Mouse (Mus musculus) heart, adult 18-20 months (tissue): ENCODE results near the gene Pde9a. TPM values are rescaled to one million over a fixed set of nuclear protein-coding genes. Genes with fewer than 3 reads are reported as not detected.

ENCODE experiments used
- DNase-seq, 2 experiments: peaks; one replicate each; pipeline ENCODE4 v3.0.0; 2021 to 2022; ENCODE audit warnings: mixed read lengths in 1 of 2
- total RNA-seq, 2 experiments: library from RNA; stranded (reverse); gene quantifications; 2 replicates each; pipeline ENCODE4 v1.2.3; 2021

Gene Pde9a
- total RNA-seq, 2 experiments from 2014 or later: 3.4 to 3.8 TPM

DNA sequence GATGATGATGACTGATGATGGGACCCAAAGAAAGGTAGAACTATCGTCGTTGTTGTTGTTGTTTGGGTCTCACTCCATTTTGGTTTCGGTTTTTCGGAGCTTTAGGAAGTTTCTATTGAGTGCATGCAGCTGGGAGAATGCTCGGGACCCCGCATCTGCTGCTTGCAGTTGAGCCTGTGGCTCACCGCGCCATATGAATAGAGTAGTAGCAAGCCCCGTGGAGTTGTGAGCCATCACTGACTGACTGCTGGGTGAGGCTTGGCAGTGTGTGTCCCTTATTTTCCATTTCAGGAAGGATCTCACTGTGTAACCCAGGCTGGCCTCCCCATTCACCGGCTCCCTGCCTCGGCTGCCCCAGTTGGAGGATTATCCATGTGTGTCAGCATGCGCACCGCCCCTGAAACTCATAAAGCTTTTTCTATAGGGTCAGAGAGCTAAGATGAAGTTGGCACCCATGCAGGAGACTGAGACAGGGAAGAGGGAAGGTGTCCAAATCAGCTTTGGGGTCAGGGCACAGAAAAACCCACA, 47.5 kb downstream of the Pde9a start:
- no peak for DNase-seq

DNA sequence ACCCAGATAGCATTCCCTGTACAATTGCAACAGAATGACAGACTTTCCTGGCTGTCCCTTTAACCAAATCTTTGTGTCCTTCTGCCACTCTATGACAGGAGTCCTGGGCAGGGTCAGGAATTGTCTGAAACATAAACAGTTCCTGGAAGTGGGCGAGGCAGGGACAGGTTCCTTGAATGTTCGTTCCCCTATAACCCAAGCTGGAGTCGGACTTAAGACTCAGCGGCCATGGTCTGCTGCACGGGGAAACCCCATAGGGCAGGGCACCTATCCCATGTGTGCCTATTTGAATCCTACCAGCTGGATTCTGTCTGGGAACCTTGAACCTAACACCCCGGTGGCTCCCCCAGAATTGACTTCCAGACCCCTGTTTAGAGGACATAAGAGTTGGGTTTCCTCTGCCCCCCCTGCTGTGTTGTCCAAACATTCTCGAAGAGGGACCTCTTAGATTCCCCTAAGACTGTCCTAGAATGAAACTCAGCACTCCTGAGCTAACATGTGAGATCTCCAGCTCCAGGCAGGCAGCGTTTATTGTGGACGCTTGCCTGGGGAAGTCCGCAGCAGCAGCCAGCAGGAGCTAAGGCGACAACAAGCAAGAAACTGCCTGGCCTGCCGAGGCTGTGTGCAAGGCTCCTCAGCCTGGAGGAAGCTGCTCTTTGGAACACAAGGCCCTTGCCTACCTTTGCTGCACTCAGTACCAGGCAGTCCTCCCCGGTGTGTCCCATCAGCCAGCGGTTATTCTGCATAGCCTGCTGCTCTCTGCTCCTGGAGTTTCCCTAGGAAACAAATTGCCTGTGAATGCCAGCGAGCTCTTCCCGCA, 48.2 kb downstream of the Pde9a start:
- DNase-seq: peak; percentile 48 to 49

DNA sequence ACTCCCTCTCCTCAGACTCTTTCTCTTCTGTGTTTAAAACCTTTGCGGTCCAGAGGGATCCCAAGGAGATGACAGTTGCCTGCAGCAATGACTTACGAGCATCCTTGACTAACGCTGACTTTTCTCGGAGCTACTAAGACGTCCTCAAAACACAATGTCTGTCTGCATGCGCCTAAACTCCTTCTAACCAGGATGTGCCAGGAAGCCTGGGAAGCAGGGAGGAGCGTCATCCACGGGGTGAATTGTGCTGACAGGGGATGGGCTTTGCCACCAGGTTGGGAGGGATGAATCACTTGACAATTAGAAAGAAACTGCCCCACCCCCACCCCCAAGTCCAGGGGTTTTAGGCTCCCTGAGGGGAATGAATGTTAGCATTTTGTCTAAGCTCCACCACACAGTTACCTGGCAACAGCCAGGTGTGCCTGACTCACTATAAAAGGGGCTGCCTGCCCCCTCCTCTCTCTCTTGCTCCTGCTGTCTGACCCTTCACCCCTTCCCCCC, 48.9 kb downstream of the Pde9a start:
- DNase-seq: no peak

DNA sequence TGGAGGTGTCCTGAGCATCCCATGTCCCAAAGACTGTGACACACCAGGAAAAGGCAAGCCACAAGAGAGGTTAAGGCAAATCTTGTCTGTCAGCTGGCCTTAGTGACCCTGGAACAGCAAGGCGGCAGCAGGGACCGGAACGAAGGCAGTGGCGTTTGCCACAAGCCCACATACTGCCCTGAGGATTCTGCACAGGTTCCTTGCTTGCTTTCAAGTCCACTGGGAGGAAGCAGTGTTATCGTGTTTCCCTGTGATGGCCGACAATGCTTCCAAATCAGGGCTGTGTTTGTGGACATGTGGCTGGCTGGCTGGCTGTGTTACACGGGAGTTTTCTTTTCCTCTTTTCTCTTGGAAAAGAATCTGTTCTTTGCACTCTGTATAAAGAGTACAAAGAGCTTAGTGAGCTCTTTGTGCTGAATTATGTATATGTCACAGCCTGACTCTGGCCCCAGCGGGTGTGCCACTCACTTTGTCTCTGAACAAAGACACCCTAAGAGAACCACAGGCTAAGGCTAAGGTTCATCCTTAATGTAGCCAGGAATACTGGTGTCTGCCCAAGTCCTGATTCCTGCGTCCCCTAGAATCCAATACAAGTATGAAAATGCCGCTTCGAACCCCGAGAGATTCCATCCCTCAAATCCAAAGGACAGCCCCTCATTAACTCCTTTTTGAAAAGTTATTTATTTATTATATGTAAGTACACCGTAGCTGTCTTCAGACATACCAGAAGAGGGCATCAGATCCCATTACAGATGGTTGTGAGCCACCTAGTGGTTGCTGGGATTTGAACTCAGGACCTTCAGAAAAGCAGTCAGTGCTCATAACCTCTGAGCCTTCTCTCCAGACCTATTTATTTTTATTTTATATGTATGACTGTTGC, 50.2 kb downstream of the Pde9a start:
- no peak for DNase-seq

DNA sequence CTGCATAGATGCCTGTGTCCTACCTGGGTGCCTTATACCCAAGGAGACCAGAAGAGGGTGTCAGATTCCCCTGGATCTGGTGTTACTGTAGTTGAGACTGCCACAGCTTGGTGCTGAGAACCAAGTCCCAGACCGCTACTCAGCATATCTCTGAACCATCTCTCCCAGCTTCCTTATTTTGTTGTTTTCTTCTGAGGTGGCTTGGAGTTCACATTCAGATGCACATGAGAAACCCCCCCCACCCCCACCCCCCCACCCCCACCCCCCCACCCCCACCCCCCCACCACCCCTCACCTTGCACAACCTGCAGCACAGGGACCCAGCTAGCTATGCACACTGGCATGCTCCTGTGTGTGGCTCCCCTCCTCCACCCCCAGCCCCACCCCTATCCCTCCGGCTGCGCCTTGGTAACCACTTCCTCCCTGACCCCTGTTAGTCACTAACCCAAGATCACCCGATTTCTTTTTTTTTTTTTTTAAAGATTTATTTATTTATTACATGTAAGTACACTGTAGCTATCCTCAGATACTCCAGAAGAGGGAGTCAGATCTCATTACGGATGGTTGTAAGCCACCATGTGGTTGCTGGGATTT, 50.9 kb downstream of the Pde9a start:
- DNase-seq: no peak

DNA sequence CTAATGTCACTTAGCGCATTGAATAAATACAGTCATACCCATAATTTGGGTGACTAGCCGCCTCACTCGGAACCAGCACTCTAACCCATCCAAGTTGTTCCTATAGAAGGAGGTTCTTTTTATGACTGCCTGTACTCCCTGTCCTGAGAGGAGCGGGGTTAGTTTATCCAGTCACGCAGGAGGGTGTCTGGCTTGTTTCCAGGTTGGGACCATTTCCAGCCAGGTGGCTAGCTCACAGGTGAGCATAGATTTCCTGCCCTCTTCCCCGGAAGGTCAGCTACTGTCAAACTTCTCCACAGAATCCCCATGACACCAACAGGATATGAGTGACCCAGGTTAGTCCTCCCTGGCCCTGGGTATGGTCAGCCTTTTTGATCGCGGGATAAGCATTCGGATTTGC, 51.5 kb downstream of the Pde9a start:
- DNase-seq: no peak

DNA sequence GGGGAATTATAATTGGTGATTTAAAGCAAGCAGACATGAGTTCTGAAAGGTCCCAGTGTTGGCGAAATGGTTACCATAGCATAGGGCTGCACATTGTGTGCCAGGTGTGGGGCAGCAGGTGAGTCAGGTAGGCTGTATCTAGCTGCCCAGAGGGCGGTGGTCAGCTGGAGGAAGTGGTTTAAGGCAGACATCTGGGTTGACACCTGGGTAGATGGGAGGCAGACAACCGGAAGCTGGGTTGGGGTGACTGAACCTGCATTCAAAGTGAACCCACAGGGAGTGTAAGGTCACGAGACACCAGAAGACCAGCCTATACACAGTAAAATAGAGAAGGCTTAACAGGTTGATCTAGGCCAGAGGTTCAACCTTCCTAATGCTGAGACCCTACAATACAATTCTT, 54.0 kb downstream of the Pde9a start:
- no peak for DNase-seq

DNA sequence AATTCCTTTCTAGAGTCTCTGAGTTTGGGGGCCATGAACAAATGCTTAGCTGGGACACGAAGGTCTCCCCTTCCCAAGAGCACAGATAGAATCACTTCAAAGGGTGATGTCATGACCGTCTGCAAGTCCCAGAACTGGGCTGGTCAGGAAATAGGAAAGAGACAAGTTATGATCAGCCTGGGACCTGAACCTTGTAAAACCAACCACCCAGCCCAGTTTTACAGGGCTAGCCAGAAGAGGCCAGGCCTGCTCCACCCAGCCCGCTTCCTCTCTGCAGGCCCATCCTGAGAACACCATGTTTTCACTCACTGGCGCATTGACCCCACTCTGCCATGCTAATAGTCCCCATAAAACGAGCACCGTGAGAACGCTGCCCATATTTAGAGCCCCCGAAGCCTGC, 56.5 kb downstream of the Pde9a start:
- DNase-seq: peak in 1 of 2 experiments; percentile 60

DNA sequence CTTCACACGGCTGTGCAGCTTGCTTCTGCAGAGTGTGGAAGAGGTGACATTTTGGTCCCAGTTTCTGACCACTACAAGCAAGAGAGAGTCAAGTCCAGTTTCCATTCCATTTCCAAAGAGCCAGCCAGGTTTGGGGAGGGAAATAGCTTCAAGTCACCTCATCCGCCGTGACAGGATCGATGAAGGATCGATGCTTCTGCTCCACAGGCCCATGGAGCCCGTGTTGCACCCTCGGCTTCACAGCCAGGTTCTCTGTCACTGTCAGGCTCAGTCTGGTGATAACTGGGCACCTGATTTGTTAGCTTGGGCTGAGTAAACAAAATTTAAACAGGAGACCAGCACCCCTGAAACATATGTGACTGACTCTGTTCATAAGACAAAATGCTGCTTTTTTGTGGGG, 58.2 kb downstream of the Pde9a start:
- no peak for DNase-seq

DNA sequence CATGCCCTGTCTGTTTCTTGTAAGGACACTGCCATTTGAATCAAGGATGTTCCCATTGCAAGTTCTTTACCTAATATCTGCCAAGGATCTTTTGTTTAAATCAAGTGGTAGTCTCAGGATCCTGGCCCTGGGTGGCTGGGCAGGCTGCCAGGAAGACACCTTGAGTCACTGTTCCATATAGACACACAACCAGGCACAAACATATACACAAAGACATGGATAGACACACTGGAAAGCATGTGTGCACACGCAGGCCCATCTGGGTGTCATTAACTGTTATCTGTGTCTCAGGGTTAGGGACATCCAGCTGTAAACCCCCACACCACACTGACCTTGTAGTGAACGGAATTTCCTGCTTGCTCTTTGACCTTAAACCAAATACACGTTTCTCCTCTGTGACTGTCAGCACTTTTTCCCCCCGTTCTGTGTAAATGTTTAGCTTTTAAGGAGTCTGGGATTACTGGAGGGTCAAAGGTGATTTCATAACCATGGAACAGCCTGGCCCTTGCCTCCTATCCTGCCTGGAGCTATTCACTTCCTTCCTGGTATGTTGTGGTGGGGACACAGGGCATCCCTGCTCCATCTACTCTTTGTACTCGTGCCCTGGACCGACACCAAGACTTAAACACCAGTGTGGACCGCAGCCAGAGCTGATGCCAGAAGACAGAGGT, 59.2 kb downstream of the Pde9a start:
- no peak for DNase-seq

DNA sequence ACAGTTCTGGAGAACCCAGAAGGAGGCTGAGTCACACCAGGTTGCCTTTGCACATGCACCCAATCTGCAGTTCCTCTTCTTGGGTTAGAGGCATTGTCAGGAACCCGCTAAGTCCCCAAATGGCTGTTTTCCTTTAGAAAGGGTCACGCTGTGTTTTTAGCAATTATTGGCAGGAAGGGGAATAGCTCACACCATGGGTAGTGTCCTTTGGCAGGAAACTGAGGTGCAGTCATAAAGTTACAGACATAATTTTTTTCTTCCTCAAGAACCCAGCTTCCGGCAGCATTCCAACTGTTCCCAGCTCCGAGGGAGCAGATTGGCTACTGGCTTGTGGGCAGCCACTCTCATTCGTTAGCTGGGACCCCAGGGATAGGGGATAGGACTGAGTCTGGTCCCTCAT, 61.8 kb downstream of the Pde9a start:
- DNase-seq: no peak

DNA sequence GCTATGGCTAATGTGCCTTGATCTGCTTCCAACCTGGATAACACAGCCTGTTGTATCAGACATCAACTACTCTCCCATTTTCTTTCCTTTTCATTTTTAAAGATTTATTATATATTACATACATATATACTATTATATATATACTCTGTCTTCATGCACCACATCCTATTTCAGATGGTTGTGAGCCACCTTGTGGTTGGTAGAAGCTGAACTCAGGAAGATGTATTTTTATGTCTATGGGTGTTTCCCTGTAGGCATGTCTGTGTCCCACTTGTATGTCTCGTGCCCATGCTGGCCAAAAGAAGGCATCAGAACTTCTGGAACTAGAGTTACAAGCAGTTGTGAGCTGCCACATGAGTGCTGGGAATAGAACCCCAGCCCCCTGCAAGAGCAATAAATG, 62.5 kb downstream of the Pde9a start:
- no peak for DNase-seq

DNA sequence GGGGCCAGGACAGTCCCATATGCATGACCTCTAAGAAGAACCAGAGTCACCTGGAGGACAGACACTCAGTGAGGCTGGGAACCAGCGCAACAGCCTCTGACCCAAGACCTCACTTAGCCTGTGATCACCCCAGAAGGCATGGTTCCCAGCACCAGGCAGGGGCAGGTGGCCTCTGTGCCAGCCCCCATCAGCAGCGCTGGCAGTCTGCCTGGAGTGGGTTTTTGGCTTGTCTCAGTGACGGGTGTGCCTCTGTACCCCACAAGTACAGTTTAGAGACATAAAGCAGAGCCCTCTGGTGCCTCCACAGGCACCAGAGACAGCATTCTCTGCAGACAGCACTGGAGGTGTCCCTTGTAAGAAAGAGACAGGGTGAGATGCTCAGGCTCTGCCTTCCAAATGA, 64.2 kb downstream of the Pde9a start:
- DNase-seq: no peak

DNA sequence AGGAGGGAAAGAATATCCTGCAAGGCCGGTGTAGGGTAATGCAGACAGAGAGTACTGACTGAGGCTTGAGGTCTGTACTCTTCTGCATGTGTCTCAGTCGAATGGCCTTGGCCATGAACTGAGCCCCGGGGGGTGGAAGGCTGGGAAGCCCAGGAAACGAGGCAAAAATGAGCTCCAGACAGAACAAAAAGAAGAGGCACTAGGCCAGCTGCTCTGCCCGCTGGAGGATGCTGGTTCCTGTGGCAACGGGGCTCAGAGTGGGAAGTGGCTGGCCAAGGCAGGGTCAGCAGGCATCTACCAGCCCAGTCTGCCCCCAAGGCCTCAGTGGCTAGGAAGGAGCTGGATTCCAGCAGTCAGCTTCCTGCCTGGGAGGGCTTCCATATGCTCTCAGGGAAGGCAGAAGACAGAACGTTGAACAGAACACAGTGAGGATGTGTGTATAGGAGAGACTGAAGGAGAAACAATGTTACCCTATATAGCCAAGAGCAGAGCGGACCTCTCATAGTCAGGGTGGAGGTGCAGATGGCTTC, 65.2 kb downstream of the Pde9a start:
- no peak for DNase-seq

DNA sequence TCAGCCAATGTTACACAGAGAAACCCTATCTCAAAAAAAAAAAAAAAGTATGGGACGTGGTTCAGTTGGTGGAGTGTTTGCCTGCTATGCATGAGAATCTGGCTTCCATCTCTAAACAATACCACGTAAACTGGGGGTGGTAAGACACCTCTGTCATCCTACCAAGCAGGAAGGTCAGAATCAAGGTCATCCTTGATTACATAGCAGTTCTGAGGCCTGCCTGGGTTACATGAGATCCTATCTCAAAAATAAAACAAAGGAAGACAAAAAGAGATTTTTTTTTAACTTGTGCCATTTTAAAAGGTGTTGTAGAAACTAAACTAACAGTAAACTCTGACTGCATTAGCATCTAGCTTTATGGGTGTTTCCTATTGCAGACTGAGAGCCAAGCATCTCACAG, 66.8 kb downstream of the Pde9a start:
- DNase-seq: no peak

DNA sequence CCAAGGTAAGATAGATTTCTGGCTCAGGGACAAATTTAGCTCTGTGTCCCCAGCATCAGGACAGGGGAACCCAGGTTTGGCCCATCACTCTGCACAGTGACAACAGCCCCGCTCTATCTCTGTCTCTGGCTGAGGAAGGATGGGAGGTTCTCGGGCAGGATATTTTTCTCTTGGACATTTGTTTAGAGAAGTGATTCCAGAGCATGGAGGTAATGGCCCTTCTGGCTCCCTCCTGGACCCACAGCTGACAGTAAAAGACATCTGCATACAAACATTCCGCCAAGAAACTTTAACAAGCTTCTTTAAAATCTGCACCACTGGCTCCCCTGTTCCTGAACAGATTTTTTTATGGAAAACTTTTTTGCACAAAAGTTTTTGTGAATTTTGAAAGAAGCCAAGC, 67.5 kb downstream of the Pde9a start:
- peak; percentile 35 to 52 for DNase-seq

DNA sequence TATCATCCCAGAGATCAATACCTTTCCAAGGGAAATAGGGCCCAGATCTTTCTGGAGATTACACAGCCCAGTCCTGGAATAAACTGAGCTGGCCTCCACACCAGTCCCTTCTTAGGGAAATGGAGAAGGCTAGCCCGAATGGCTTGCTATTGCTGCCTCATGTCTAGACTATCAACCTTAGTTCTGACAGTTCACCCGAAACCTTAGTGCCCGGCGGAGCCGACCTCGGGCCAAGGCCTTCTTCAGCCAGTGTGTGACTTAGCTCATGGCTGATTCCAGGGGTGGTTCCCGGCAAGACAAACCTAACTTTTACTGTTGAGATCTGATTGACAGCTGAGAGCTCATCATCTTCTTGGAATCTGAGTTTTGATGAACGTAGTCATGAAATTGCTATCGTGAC, 68.0 kb downstream of the Pde9a start:
- no peak for DNase-seq

DNA sequence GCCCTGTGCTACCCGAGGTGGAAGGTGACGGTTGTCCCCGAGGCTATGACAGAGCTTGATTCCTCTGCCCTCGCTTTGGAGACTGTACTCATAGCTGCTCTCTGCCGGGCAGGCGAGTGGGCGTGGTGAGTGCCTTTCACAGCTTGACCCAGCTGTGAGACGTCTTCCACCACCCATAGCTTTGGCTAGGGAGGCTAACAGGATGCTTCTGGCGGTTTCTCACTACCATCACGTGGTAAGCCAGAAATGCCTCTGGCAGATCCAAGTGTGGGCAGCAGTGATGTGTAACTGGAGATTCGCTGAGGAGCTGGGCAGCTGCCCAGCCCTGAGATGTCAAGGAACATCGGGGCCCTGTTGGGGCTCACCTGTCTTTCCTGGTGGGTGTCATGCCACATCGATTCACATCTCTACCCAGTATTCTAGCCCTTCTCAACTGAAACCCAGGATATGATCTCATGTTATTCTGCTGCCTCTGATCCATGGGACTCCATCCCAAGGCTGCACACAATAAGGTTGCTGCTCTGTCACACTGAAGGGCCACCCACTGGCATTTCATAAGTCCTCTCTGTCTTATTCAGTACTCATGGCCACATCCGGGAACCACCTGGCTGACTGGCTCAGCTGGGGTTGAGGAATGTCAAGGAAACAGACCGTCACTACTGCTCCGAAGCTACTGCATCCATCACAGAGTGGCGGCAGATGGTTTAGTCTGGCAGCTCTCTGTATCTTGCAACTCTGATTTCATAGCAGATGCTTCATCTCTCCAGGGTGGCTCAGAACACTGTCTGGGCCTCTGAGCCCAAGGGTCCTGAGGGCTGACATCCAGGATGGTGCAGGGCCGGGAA, 70.9 kb downstream of the Pde9a start:
- peak; percentile 39 to 66 for DNase-seq

DNA sequence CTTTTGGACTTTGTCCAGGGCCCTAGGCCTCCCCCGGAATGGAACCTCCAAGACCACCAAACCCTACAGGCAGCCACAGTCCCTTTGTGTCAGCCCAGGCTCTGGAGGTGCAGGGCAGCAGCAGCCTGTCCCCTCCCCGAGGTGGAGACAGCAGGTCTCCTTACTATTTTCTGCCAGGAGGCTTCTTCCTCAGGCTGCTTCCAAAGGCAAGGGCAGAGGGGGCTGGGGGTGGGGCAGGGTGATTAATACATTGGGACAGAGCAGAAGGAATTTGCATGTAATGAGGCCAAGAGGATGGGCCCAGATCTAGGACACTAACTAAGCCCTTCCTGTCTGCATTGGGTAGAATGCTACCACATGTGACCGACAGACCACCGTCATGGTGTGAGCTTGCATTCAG, 74.4 kb downstream of the Pde9a start:
- no peak for DNase-seq

DNA sequence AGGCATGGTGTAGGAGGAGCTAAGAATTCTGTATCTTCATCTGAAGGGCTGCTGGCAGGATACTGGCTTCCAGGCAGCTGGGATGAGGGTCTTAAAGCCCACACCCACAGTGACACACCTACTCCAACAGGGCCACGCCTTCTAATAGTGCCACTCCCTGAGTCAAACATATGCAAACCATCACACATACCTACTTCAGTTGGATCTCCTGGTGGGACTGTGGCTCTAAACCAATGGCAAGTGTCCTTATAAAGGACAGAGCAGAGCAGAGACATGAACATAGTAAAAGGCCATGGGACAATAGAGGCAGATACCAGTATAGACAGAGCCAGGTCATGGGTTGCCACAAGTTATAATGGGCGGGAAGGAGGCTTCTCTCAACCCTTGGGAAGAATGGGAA, 76.5 kb downstream of the Pde9a start:
- no peak for DNase-seq

DNA sequence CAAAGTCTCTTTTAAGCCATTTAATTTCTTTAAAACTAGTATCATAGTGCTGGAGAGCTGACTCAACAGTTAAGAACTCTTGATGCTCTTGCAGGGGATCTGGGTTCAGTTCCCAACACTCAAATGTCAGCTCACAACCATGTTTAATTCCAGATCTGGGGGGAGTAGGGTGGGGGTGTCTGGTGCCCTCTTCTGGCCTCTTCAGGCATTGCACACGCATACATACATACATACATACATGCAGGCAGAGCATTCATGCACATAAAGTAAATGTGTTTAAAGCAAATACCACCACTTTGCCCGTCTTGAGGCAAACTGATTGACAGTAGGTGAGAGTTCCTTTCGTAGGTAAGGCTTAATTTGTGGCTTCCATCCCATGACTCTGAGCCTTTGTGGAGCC, 80.8 kb downstream of the Pde9a start:
- no peak for DNase-seq
